Mouse (Mus musculus) embryonic facial prominence, embryonic 12.5 days (tissue): ENCODE data around the gene Stard10. TPM values are rescaled to one million over a fixed set of nuclear protein-coding genes. Genes with fewer than 3 reads are reported as not detected.
A peak's percentile ranks its signal among the peaks of the same experiment; 100 is the strongest.

ENCODE experiments used
- ATAC-seq: fragments of 200-750 bp; cut with Nextera tagmentation; 2 replicates; pipeline ENCODE4 v1.8.0; 2017; ENCODE audit not compliant: insufficient number of reproducible peaks, insufficient read depth, low FRiP score, low TSS enrichment
- H3K27ac ChIP-seq: fragments of 300-500 bp; sonication (generic); 2 replicates; pipeline ENCODE4 v1.5.1; 2016; ENCODE audit warnings: mild to moderate bottlenecking
- H3K27me3 ChIP-seq: fragments of 300-500 bp; sonication (generic); 2 replicates; pipeline ENCODE4 v1.6.1; 2016; ENCODE audit warnings: mild to moderate bottlenecking, moderate library complexity
- H3K36me3 ChIP-seq: fragments of 300-500 bp; sonication (generic); 2 replicates; pipeline ENCODE4 v1.6.1; 2016; ENCODE audit warnings: mild to moderate bottlenecking
- H3K4me1 ChIP-seq: fragments of 300-500 bp; sonication (generic); 2 replicates; pipeline ENCODE4 v1.6.1; 2016
- H3K4me2 ChIP-seq: fragments of 300-500 bp; sonication (generic); replicated peaks from 2 replicates; pipeline ENCODE4 v1.6.1; 2016; ENCODE audit warnings: mild to moderate bottlenecking, moderate library complexity
- H3K4me3 ChIP-seq: fragments of 300-500 bp; sonication (generic); 2 replicates; pipeline ENCODE4 v1.5.1; 2016; ENCODE audit warnings: mild to moderate bottlenecking
- H3K9ac ChIP-seq: fragments of 300-500 bp; sonication (generic); 2 replicates; pipeline ENCODE4 v1.6.1; 2016; ENCODE audit warnings: mild to moderate bottlenecking, moderate library complexity
- H3K9me3 ChIP-seq: fragments of 300-500 bp; sonication (generic); 2 replicates; pipeline ENCODE4 v1.6.1; 2016; ENCODE audit warnings: mild to moderate bottlenecking, moderate library complexity
- WGBS: fragments of 180-500 bp; shearing (Covaris S2); methylation state at CpG from one replicate; pipeline ENCODE4 v1.1.7; 2016; 5-methylcytosine and 5-hydroxymethylcytosine counted together
- polyA plus RNA-seq: library from polyadenylated mRNA; unstranded; fragments of >200 nt; fragmentation: Nextera tagmentation; extraction: Ambion mirVana; gene quantifications from 2 replicates; pipeline ENCODE4 v1.2.1, GENCODE M21; 2016

Stard10 gene
- polyA plus RNA-seq, 1 experiment from 2014 or later = 19.4 TPM

DNA sequence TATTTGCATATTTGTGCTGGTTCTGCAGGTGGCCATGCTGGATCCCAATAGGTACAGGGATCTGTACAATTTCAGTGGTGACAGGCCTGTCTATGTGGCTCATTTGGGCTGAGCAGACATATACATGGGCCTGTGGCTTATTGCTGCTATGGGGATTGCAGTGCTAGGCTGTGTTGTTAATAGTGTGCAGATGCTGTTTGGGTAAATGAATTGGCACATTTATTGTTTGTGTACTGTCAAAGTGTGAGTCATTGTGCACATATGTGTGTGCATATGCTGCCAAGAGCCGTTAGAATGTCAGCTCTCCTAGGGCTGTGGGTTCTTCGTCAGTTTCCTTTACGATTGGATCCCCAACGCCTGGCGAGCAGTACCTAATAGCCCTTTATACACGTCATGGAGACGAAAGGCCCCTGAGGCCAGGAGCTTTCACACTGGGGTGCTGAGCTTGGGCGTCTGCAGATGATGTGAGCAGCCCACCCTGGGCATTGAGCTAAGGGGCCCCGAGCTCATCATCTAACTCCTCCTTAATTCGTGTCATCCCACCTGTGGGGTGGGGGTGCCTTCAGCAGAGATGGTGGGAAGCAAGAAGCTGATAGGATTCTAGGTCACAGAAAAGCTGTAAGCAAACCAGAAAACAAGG, 59.9 kb downstream of the Stard10 start:
- peaks cover 15% of the 10 kb centered on the region for H3K4me1 ChIP-seq
- H3K4me2 ChIP-seq = no peak overlapping the region
- H3K27me3 ChIP-seq = no peaks in the 10 kb centered on the region
- ATAC-seq = no peak
- no peaks in the 10 kb centered on the region for H3K36me3 ChIP-seq
- 69% methylated on average over 10 of the region's 10 CpGs for WGBS
- no peaks in the 10 kb centered on the region for H3K9me3 ChIP-seq
- H3K4me3 ChIP-seq = no peak overlapping the region
- no peak overlapping the region for H3K27ac ChIP-seq
- no peak overlapping the region for H3K9ac ChIP-seq

DNA sequence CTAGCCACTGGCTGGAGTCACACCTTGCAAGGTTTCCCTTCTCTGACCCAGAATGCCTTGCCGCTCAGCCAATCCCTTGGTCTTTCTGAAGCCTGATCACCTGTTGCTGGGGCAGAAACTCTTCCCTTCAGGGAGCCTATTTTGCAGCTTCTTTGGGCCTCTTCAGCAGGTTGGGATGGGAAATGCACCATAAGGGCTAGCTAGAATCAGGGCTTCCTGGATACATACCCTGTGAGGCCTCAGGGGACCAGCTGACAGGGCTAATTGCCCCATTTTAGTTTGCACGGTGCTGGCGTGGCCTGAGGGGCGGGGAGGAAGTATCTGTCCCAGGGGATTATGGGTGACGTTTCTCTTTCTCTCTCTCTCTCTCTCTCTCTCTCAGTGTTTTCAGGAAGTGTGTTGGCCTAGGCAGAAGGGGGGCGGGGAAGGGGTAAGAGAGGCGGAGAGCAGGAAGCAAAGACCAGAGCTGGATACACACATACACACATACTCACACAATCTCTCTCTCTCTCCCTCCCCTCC, 60.9 kb downstream of the Stard10 start:
- peak; percentile 36; the same call in 1 of the 2 replicates for ATAC-seq
- Histone ChIP-seq H3K9ac (no peak overlapping the region), H3K9me3 (no peaks in the 10 kb centered on the region), H3K4me1 (peaks cover 15% of the 10 kb centered on the region), H3K36me3 (no peaks in the 10 kb centered on the region), H3K4me3 (no peak overlapping the region), H3K27me3 (no peaks in the 10 kb centered on the region), H3K4me2 (peak overlapping the region; percentile 41), H3K27ac (peak overlapping the region; percentile 63; the same call in 1 of the 2 replicates)
- WGBS = 26% methylated on average over 7 of the region's 7 CpGs

DNA sequence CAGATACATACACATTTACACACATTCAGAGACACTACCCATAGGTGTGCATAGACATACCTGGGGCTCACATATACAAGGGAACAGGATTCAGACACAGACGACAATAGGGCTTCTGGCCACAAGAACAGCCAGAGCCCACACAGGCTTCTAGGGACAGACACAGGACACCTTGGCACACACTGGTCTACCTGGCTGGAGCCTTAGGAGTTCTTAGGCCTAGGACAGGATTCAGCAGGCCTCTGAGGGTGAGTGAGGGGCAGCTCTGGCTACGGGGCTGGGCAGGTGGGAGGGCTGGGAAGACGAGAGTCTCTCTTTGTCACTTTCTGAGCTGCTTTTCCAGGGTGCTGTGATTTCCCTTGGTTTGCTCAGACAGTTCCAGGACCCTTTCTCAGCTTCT, 61.4 kb downstream of the Stard10 start:
- Histone ChIP-seq H3K9me3 (no peaks in the 10 kb centered on the region), H3K4me2 (peak overlapping the region; percentile 41), H3K9ac (peak overlapping the region; percentile 34; the same call in 1 of the 2 replicates), H3K27ac (peak overlapping the region; percentile 63; the same call in 1 of the 2 replicates), H3K4me1 (peaks cover 15% of the 10 kb centered on the region), H3K4me3 (peak overlapping the region; percentile 7; the same call in 1 of the 2 replicates), H3K27me3 (no peaks in the 10 kb centered on the region), H3K36me3 (no peaks in the 10 kb centered on the region)
- WGBS = 67% methylated on average over 3 of the region's 3 CpGs
- ATAC-seq = no peak

DNA sequence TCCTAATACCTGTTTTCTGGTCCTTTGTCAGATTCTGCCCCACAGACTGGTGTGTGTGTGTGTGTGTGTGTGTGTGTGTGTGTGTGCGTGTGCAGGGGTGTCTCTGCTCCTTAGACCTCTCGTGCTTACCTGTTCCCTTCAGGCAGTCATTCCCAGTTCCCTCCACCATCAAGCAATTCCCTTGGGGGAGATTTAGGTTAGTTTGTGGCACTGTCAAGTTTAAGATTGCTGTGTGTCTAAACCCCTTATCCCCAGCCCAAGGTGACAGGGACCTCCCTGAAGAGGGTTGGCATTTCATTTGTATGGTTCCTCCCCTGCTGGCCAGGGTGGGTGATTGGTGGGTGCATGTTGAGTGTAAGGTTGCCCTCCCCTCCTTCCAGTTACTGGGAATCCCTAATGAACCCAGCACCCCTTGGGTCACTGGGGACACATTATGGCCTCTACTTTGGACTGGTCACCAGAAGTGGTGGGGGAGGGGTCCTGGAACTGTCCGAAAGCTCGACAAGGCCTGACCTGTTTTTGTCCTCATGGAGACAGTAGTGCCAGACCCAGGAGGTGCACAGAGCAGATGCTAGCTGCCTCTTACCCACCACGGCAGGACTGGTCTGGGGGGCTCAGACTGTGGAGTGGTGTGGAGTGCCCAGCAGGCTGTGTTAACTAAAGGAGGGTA, 62.0 kb downstream of the Stard10 start:
- H3K4me2 ChIP-seq = peak overlapping the region; percentile 41; the same call in 1 of the 2 replicates
- no peaks in the 10 kb centered on the region for H3K27me3 ChIP-seq
- no peak for ATAC-seq
- 0 out of 2 replicates have a peak overlapping the region, but pooled peaks have one; percentile 34 for H3K9ac ChIP-seq
- no peaks in the 10 kb centered on the region for H3K36me3 ChIP-seq
- H3K4me3 ChIP-seq = no peak overlapping the region
- H3K27ac ChIP-seq = peak overlapping the region; percentile 63; the same call in 1 of the 2 replicates
- WGBS = 56% methylated on average over 5 of the region's 5 CpGs
- no peaks in the 10 kb centered on the region for H3K9me3 ChIP-seq
- peaks cover 15% of the 10 kb centered on the region for H3K4me1 ChIP-seq

DNA sequence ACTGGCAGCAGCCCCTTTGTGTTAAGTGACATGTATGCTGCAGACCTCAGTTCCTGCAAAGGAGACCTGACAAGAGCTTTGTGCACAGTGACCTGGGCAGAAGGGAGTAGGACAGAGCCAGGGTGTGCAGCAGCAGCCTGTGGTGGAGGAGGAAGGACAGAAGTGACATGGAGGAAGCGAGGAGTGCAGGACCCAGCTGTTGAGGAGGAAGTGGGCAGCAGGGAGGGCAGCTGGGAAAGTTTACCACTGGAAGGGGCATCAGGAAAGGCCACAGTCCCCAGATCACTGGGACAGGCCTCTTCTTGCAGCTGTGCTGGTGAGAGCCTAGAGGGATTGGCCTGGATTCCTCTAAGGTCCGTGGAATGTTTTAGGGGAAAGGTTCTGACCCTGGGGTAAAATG, 62.8 kb downstream of the Stard10 start:
- no peak overlapping the region for H3K9ac ChIP-seq
- no peak overlapping the region for H3K27ac ChIP-seq
- no peak for ATAC-seq
- WGBS = 39% methylated on average over 2 of the region's 2 CpGs
- H3K4me1 ChIP-seq = peaks cover 15% of the 10 kb centered on the region
- H3K36me3 ChIP-seq = no peaks in the 10 kb centered on the region
- H3K9me3 ChIP-seq = no peaks in the 10 kb centered on the region
- no peak overlapping the region for H3K4me3 ChIP-seq
- H3K4me2 ChIP-seq = no peak overlapping the region
- H3K27me3 ChIP-seq = no peaks in the 10 kb centered on the region

DNA sequence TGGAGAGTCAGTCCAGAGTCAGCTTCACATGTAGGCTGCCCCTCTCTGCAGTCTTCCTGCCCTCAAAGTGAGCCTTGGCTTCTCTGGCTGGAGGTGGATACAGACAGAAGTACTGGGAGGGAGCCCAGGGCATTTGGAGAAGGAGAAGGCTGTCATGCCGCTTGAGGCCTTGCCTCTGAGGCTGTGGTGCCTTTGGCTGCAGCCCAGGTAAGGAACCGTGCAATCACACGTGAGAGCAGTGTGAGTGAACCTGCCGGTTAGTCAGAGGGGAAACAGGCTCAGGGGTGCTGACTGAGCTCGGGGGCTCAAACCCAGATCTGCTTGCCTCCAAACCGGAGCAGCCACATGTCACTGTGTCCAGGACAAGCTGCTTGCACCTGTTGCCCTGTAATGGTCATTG, 64.6 kb downstream of the Stard10 start:
- Histone ChIP-seq H3K27ac (no peak overlapping the region), H3K9me3 (no peaks in the 10 kb centered on the region), H3K27me3 (no peaks in the 10 kb centered on the region), H3K4me2 (no peak overlapping the region), H3K9ac (no peak overlapping the region), H3K36me3 (no peaks in the 10 kb centered on the region), H3K4me1 (peaks cover 28% of the 10 kb centered on the region), H3K4me3 (no peak overlapping the region)
- ATAC-seq = no peak
- WGBS = 85% methylated on average over 6 of the region's 6 CpGs

DNA sequence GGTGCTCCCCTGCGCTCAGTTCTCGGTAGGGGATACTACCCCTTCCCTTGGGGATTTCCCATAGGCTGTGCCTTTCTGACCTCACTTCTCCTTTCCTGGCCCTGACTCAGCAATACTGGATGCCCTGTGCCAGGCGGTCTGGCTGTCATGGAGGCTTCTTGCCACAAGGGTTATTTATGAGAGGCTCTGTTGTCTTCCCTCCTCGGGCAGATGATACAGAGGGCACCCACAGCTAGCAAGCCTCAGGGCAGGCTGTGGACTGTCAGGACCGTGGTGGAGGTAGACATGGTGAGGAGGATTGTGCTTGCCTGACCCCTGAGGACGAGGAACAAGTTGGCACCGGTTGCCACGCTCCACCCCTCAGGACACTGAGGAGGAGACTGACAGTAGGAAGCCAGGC, 65.5 kb downstream of the Stard10 start:
- ATAC-seq = no peak
- Histone ChIP-seq H3K9me3 (no peaks in the 10 kb centered on the region), H3K4me1 (peaks cover 28% of the 10 kb centered on the region), H3K27ac (no peak overlapping the region), H3K4me2 (no peak overlapping the region), H3K9ac (no peak overlapping the region), H3K36me3 (no peaks in the 10 kb centered on the region), H3K4me3 (no peak overlapping the region), H3K27me3 (no peaks in the 10 kb centered on the region)
- 70% methylated on average over 8 of the region's 8 CpGs for WGBS

DNA sequence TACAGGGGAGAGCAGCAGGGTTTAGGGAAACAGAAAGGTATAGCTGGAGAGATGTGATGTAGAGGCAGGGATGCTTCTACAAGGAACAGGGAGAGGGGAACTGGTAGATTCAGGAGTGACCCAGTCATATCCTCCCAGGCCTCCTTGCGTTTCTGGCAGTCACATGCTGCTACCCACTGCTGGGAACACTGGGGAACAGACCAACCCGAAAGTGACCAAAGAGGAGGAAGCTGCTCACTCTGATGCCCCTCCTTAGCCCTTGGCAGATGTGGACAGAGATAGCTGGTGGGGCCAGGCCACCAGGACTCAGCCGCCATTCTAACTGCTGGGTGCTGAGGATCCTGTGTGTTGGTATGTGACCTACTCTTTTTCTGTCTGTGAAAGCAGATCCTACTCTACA, 66.9 kb downstream of the Stard10 start:
- peaks cover 18% of the 10 kb centered on the region for H3K4me1 ChIP-seq
- no peaks in the 10 kb centered on the region for H3K27me3 ChIP-seq
- H3K36me3 ChIP-seq = no peaks in the 10 kb centered on the region
- H3K9ac ChIP-seq = no peak overlapping the region
- no peak overlapping the region for H3K4me2 ChIP-seq
- no peaks in the 10 kb centered on the region for H3K9me3 ChIP-seq
- H3K4me3 ChIP-seq = no peak overlapping the region
- 78% methylated on average over 3 of the region's 3 CpGs for WGBS
- ATAC-seq = no peak
- no peak overlapping the region for H3K27ac ChIP-seq

DNA sequence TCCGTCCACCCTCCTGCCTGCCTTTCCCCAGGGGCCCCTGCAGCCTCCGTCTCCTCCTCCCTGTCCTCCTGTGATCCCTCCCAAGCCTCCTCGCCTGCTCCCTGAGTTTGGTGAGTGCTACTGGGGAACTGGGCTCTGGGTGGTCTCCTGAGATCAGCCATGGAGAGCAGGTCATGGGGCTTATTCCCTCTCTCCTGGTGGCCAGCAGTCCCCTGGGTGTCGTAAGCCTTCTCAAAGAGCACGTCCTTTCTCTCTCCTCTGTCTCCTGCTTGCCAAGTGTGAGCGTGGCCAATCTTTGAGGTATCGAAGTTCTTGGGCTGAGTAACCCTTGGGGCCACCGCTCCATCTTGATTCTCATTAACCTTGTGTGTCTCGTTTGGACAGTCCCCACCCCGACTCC, 68.0 kb downstream of the Stard10 start:
- no peaks in the 10 kb centered on the region for H3K36me3 ChIP-seq
- 65% methylated on average over 10 of the region's 10 CpGs for WGBS
- peaks cover 13% of the 10 kb centered on the region for H3K4me1 ChIP-seq
- H3K9me3 ChIP-seq = no peaks in the 10 kb centered on the region
- no peak overlapping the region for H3K4me2 ChIP-seq
- H3K27ac ChIP-seq = no peak overlapping the region
- no peak for ATAC-seq
- H3K4me3 ChIP-seq = no peak overlapping the region
- no peak overlapping the region for H3K9ac ChIP-seq
- H3K27me3 ChIP-seq = no peaks in the 10 kb centered on the region

DNA sequence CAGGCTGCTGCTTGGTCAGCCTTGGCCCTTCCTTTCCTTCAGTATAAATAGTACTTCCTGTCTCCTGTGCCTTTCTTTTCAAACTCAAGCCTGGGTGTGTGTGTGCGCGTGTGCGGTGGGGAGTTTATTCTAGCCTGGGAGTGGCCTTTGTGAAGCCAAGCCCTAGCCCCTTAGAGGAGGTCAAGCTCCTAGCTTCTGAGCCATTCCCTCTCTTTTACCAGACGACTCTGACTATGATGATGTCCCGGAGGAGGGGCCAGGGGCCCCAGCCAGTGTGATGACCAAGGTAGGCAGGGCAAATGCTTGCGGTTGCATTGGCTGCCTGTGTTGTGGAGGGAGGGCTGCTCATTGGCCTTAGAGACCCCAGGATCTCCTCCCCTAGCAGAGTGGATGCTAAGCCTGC, 68.4 kb downstream of the Stard10 start:
- WGBS = 38% methylated on average over 6 of the region's 6 CpGs
- no peak overlapping the region for H3K4me3 ChIP-seq
- ATAC-seq = no peak
- no peaks in the 10 kb centered on the region for H3K36me3 ChIP-seq
- no peak overlapping the region for H3K9ac ChIP-seq
- peaks cover 13% of the 10 kb centered on the region for H3K4me1 ChIP-seq
- no peaks in the 10 kb centered on the region for H3K27me3 ChIP-seq
- H3K9me3 ChIP-seq = no peaks in the 10 kb centered on the region
- H3K4me2 ChIP-seq = no peak overlapping the region
- H3K27ac ChIP-seq = no peak overlapping the region

DNA sequence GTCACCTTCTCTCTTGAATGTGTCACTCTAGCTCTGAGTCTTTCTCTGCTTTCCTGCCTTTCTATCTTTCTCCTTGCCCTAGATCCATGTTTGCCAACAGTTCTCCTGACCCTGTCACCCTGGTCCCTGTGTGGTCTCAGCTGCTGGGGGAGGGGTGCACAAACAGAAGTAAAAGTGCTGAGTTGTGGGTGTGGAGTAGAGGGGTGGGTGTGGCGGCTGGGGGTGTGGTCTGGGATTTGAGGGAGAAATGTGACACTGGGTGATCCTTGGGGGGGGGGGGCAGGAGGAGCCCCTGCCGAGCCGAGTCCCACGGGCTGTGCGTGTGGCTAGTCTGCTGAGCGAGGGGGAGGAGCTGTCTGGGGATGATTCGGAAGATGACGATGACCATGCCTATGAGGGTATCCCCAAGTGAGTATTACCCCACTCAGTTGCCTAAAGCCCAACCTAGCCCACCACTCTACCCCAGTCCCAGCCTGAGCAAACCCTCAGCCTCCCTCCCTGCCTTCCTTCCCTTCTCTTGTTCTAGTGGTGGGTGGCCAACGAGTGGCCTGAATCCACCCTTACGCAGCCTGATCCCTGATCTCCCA, 69.1 kb downstream of the Stard10 start:
- Histone ChIP-seq H3K9me3 (no peaks in the 10 kb centered on the region), H3K27ac (no peak overlapping the region), H3K36me3 (no peaks in the 10 kb centered on the region), H3K4me2 (no peak overlapping the region), H3K9ac (no peak overlapping the region), H3K4me1 (peaks cover 13% of the 10 kb centered on the region), H3K27me3 (no peaks in the 10 kb centered on the region), H3K4me3 (no peak overlapping the region)
- ATAC-seq = no peak
- 66% methylated on average over 7 of the region's 10 CpGs for WGBS

DNA sequence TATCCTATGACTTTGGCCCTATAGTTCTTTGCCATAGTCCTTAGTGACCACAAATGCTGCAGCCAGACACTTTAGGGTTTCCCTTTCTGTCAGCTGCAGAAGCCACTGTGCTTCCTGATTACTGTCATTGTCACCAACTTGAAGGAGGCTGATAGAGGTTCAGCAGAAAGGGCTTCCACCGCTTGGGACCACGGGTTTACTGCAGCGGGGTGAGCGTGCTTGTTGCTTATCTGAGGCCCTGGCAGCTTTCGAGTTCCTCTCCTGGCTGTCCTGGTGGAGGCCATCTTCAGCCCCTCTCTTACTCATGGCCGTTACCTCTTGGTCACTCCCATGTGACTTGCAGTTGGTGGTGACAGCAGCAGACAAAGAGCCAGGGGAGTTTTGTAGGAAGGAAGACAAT, 72.4 kb downstream of the Stard10 start:
- no peak for ATAC-seq
- Histone ChIP-seq H3K9me3 (no peaks in the 10 kb centered on the region), H3K36me3 (no peaks in the 10 kb centered on the region), H3K9ac (no peak overlapping the region), H3K27me3 (no peaks in the 10 kb centered on the region), H3K4me3 (no peak overlapping the region), H3K4me2 (no peak overlapping the region), H3K27ac (no peak overlapping the region), H3K4me1 (peaks cover 39% of the 10 kb centered on the region)
- WGBS = 92% methylated on average over 6 of the region's 6 CpGs
